Mouse (Mus musculus) olfactory bulb, adult 2 months (tissue): ENCODE results near the gene Hcfc2. TPM values are rescaled to one million over a fixed set of nuclear protein-coding genes. Genes with fewer than 3 reads are reported as not detected.

Source experiments
- H3K27ac ChIP-seq: fragments of 200-500 bp; 2 replicates; pipeline ENCODE4 v1.5.1; 2012; ENCODE audit warnings: low read depth, low read length; ENCODE audit not compliant: insufficient read depth
- H3K4me1 ChIP-seq: fragments of 200-500 bp; 2 replicates; pipeline ENCODE4 v1.6.1; 2012; ENCODE audit warnings: low read length; ENCODE audit not compliant: control insufficient read depth, insufficient read depth
- H3K4me3 ChIP-seq: fragments of 200-500 bp; 2 replicates; pipeline ENCODE4 v1.5.1; 2012; ENCODE audit warnings: mild to moderate bottlenecking, low read depth, low read length, moderate library complexity; ENCODE audit not compliant: insufficient read depth
- CTCF ChIP-seq: fragments of 200-500 bp; IDR thresholded peaks from 2 replicates; pipeline ENCODE4 v1.5.1; 2012; ENCODE audit warnings: low read depth, mild to moderate bottlenecking, low read length, moderate library complexity; ENCODE audit not compliant: insufficient read depth
- POLR2A ChIP-seq: fragments of 200-500 bp; IDR thresholded peaks from 2 replicates; pipeline ENCODE4 v1.6.1; 2012; ENCODE audit warnings: mild to moderate bottlenecking, low read depth, low read length, moderate library complexity; ENCODE audit not compliant: insufficient read depth
- whole genome bisulfite sequencing: fragments of 180-500 bp; shearing (Covaris S2); methylation state at CpG from one replicate; pipeline ENCODE4 v1.1.7; 2018; 5-methylcytosine and 5-hydroxymethylcytosine counted together
- polyA plus RNA-seq: library from polyadenylated mRNA; stranded (reverse); fragments of >200 nt; gene quantifications from 2 replicates; pipeline ENCODE4 v1.2.4, GENCODE M21; 2012; ENCODE audit warnings: low replicate concordance; ENCODE audit not compliant: missing spikeins, insufficient read depth, insufficient read length

Hcfc2 gene
- polyA plus RNA-seq, 1 experiment: not detected

DNA sequence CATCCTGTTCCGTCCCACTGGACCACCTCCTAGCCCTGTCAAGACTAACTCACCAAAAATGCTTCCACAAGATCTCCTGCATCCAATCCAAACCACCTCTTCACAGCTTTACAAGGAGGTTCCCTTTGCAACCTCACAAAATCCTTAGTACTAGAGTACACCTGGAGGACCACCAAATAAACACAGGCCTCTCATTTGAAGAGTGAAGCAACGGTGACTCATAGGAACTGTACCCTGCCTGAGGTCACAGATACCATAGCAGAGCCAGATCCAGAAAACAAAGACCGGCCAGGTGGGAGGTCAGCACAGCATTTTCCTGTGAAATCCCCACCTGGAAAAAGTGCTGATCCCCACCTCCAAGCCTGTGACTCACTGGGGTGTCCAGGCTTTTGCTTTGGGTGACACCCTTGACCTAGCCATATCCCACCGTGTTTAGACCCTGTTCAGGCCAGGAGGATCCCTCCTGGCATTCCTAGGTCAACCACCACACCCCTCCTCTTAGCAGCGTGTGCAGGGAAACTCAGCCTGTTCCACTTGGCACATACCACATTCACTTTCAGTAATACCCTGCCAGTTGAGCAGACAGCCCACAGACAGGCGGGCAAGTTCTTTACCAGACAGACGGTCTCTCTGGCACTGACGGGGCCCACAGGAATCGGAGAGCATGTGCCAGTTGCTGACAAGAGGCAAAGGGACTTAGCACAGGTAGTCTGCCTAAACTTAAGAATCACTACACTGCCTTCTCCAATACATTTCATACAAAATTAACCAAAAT, 65.3 kb downstream of the Hcfc2 start:
- Histone ChIP-seq H3K4me3 (no peak overlapping the region), H3K4me1 (peaks cover 29% of the 10 kb centered on the region), H3K27ac (no peak overlapping the region)
- WGBS: 48% methylated on average over 9 of the region's 9 CpGs
- no peak for TF ChIP-seq CTCF
- TF ChIP-seq POLR2A: no peak

DNA sequence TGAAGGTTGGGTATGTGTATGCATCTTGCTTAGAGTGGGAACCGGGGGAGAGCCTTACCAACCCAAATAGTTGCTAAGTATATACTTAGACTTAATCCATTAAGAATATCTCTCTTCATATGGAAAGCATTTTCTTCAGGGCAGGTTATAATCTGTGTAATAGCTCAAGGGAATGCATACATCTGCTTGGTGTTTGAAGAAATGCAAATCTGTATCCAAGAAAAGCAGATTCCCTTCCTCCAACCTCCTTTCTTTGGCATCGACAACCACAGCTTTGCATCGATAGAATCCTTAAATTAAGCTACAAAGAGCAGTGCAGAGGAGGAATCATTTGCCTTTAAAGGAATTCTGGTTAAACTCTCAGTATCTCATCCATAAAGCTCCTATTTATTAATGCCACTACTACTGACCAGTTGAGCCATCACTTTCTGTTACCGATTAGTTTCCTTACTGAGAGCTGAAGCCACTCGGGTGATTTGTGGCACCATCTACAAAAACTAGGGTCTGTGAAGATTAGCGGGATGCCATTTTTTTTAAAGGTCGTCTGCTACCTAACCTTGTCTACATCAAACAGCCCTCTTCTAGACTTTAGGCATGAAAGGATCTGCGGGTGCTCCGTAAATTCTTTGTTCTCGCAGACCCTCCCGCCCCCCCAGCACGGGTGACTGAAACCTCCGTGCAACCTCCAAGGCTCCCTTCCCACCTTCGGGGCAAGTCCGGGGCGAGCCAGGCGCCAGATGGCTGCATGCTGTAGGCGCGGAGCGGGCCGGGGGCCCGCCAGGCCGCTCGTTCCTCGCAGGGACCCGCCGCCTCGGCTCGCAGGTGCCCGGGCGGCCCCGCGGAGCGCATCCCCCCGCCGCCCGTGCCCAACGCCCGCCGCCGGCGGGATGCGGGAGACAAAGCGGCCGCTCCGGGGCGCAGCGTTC, 67.1 kb downstream of the Hcfc2 start:
- under 1% methylated on average over 48 of the region's 48 CpGs for WGBS
- no peak; the same call in 1 of the 2 replicates for TF ChIP-seq POLR2A
- TF ChIP-seq CTCF: no peak

DNA sequence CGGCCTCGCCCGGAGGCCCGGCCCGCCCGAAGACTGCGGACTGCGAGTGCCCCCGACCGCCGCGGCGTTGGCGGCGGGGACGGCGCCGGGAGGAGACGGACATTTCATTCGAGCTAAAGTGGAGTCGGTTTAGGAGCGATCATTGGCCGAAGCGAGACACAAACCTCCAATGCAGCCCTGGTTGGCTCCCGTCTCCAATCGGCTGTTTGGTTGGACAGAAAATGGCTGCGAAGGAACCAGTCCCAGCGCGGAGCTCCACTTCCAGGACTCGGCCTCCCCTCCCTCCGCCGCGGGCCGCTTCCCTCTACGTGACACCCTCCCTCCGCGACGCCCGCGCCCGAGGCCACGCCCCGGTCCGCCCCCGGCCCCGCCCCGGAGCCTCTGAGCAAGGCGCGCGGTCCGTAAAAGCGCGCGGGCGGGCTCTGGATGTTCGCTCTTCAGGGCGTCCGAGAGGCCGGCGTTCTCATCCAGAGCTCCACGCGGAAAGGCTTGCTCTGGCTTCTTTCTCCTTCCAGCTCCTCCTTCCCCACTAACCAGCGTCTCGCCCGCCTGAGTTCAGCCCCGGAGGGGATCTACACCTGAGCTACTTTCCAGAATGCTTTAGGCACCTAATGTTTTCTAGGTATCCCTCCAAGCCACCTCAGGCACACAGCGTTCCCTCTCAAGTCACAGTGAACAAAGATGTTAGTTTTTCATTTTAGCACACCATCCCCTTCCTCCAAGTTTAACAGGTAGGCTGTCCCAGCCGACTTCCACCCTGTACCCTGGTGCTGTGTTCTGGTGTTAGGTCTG, 68.1 kb downstream of the Hcfc2 start, which contains the start of gene Nfyb:
Nfyb (minus strand) TSS at position 305 of the 792 bp plus-strand sequence.
- WGBS: 2% methylated on average over 68 of the region's 68 CpGs
- Histone ChIP-seq H3K4me3 (peak within 1 kb of the TSS; percentile 82), H3K4me1 (peaks cover 13% of the 10 kb centered on the region), H3K27ac (peak within 1 kb of the TSS; percentile 69)
- TF ChIP-seq POLR2A (peak; percentile 76), CTCF (no peak)

More for the DNA sequence above, 67.1 kb downstream of the Hcfc2 start:
- peak overlapping the region; percentile 69 for H3K27ac ChIP-seq
- peak overlapping the region; percentile 82 for H3K4me3 ChIP-seq
- peaks cover 18% of the 10 kb centered on the region for H3K4me1 ChIP-seq

DNA sequence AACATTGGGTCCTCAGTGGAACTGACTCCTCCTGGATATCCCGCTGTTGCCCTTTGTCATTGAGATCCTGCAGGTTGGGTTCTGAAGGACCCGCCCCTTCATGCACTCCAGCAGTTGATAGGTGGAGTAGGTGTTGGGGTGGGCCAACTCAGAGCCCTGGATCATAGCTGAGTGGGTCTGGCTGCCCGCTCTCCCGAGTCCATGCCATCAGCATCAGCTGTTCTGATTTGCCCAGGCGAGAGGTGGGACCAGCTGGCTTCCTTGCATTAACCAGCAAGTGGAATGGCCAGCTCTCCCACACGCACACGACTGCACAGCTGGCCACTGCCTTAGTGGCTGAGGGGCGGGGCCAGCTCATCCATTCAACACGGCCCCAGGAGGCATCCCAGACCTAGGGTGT, 72.9 kb downstream of the Hcfc2 start:
- H3K4me1 ChIP-seq: no peaks in the 10 kb centered on the region
- 50% methylated on average over 9 of the region's 9 CpGs for WGBS
- no peak for TF ChIP-seq POLR2A
- no peak for TF ChIP-seq CTCF

DNA sequence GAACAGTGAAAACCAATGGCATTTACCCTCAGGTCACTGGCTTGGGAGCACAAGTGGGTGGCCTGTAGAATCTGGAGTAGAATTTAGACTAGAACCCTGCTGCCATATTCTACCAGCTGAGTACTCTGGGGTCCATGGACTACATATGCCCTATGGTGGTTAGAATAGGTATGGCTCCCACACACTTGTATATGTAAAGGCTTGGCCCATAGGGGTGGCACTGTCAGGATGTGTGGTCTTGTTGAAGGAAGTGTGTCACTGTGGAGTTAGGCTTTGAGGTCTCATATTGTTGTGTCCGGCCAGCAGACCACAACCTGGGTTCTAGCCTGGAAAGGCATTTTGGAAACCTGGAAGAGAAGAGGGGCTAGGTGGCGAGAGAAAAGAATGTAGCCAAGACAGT, 74.8 kb downstream of the Hcfc2 start:
- 94% methylated on average over 2 of the region's 2 CpGs for WGBS
- TF ChIP-seq CTCF (no peak), POLR2A (no peak)
- Histone ChIP-seq H3K4me1 (no peaks in the 10 kb centered on the region), H3K4me3 (no peak overlapping the region), H3K27ac (no peak overlapping the region)

More for the DNA sequence above, 72.9 kb downstream of the Hcfc2 start:
- no peak overlapping the region for H3K4me3 ChIP-seq
- H3K27ac ChIP-seq: no peak overlapping the region

DNA sequence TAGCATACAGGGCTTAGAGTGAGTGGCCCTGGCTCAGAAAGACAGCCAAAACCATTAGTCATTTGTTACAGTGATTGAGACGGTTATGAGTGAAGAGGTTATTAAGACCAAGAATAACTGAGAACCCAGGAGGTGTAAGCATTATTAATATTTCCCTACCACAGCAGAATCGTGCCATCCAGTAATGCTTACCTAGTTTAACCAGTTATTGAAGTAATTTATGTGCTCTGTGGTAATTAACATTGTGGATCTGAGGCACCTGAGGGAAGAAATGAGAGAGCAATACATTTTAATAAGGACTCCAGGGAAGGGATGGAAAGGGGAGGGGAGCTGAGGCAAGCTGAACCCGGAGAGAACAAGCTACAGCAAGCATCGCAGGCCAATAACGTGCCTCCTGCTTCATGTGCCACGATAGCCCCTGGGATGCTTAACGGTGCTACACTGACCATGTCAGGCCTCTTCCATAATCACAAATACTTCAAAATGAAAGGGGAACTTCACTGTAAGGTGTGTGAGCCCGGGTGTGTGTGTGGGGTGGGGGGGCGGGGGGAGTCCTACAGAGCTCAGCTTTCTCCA, 75.7 kb downstream of the Hcfc2 start:
- 85% methylated on average over 9 of the region's 9 CpGs for WGBS

DNA sequence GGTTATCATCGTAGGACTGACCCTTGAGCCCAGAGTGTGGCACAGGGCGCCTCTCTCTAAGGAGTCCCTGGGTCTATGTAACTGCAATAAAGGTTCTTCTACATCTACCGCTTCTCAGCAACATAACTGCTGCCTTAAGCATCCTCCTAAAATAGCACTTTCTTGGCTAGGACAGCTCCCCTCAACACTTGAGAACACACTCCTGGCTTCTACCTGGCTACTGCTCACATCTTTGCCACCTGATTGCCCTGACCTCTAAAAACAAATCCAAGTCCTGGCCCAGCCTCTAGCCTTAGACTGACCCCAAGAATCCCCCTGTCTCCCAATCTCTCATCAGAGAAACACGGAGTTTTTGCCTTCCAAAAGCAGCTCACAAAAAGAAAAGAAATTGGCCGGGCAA, 78.9 kb downstream of the Hcfc2 start:
- Histone ChIP-seq H3K4me3 (no peak overlapping the region), H3K27ac (no peak overlapping the region), H3K4me1 (0 out of 2 replicates have a peak, but pooled peaks cover 4% of the 10 kb centered on the region)
- TF ChIP-seq CTCF (no peak), POLR2A (no peak)
- 96% methylated on average over 5 of the region's 5 CpGs for WGBS

More for the DNA sequence above, 75.7 kb downstream of the Hcfc2 start:
- TF ChIP-seq POLR2A (no peak), CTCF (no peak)
- Histone ChIP-seq H3K4me3 (no peak overlapping the region), H3K4me1 (no peaks in the 10 kb centered on the region), H3K27ac (no peak overlapping the region)

DNA sequence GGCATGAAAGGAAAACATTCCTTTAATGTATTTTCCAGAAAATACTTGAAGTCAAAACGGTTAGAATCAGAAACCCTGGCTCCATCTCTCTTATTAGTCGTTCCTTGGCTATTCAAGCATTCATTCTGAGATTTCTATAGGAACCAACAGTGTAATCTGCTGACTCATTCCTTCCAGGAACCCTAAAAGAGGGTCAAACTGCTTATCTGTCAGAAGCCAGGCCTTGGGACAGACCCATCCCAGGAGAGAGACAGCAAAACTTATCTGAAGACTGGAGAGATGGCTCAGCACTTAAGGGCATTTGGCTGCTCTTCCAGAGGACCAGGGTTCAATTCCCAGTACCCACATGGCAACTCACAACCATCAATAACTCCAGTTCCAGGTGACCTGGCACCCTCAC, 81.1 kb downstream of the Hcfc2 start:
- TF ChIP-seq CTCF (no peak), POLR2A (no peak)
- no peak overlapping the region for H3K4me3 ChIP-seq
- 33% methylated on average over 2 of the region's 2 CpGs for WGBS
- H3K27ac ChIP-seq: no peak overlapping the region
- 0 out of 2 replicates have a peak, but pooled peaks cover 4% of the 10 kb centered on the region for H3K4me1 ChIP-seq
